Mouse (Mus musculus): Measurements from ENCODE around the gene Hist1h2be.

- no peak for TF ChIP-seq CTCF (IDR thresholded peaks at IDR 0.05; ENCODE audit: low read depth)
- TF ChIP-seq EP300 (IDR thresholded peaks at IDR 0.05; ENCODE audit: low read depth) = no peak
Observed at GRCm38 (mm10) chr13:23595185-23595584, 25.7 kb downstream of the Hist1h2be start.

Data from liver, postnatal 0 days (tissue).